Mouse (Mus musculus) testis, adult 2 months (tissue): ENCODE measurements around the gene Krtap2-4. TPM values are rescaled to one million over a fixed set of nuclear protein-coding genes. Genes with fewer than 3 reads are reported as not detected.
"Not testable (repeated sequence)": the region's sequence is repeated elsewhere in the genome, so short reads cannot be mapped to it uniquely, and the experiment has no call there.

Experiments
- H3K27ac ChIP-seq: fragments of 200-500 bp; 2 replicates; pipeline ENCODE4 v1.5.1; 2012; ENCODE audit warnings: low read depth, low read length; ENCODE audit not compliant: control insufficient read depth, insufficient read depth
- H3K27me3 ChIP-seq: fragments of 200-500 bp; 2 replicates; pipeline ENCODE4 v1.6.1; 2012; ENCODE audit warnings: mild to moderate bottlenecking, low read length, moderate library complexity; ENCODE audit not compliant: control insufficient read depth, insufficient read depth
- H3K36me3 ChIP-seq: fragments of 200-500 bp; 2 replicates; pipeline ENCODE4 v1.6.1; 2012; ENCODE audit warnings: mild to moderate bottlenecking, low read length; ENCODE audit not compliant: control insufficient read depth, insufficient read depth
- H3K4me1 ChIP-seq: fragments of 200-500 bp; 2 replicates; pipeline ENCODE4 v1.6.1; 2012; ENCODE audit warnings: low read length; ENCODE audit not compliant: control insufficient read depth, insufficient read depth
- H3K4me3 ChIP-seq: fragments of 200-500 bp; 2 replicates; pipeline ENCODE4 v1.5.1; 2012; ENCODE audit warnings: low read depth, mild to moderate bottlenecking, low read length, moderate library complexity, mixed read lengths; ENCODE audit not compliant: control insufficient read depth
- CTCF ChIP-seq: fragments of 200-500 bp; IDR thresholded peaks from 2 replicates; pipeline ENCODE4 v1.5.1; 2012; ENCODE audit warnings: low read depth, mild to moderate bottlenecking, inconsistent platforms, low read length, moderate library complexity; ENCODE audit not compliant: control insufficient read depth, insufficient read depth, insufficient replicate concordance
- POLR2A ChIP-seq: fragments of 200-500 bp; IDR thresholded peaks from 2 replicates; pipeline ENCODE4 v1.6.1; 2012; ENCODE audit warnings: low read depth, mild to moderate bottlenecking, inconsistent platforms, low read length, moderate library complexity; ENCODE audit not compliant: control insufficient read depth
- polyA plus RNA-seq: library from polyadenylated mRNA; depleted of rRNA; stranded (reverse); fragments of >200 nt; gene quantifications from 2 replicates; pipeline ENCODE4 v1.2.3, GENCODE M21; 2012

Gene Krtap2-4
- polyA plus RNA-seq, 1 experiment = 0.26 TPM

DNA sequence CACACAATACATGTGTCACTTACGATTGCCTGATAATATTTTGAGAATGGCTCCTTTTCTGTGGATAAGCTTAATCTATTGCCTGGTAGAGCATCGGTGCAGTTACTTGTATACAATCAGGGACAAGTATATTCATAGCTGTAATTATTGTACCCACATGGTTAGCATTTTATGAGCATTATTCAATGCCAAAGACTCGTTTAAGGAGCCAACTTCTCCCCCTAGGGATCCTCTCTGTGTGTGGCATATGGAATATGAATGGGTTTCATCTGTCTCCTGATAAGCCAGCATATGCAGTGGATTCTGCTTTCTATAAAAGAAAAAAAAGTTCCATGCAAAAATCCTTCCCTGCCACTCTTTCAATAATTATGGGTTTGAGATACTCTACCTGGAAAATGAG, 29.7 kb upstream of the Krtap2-4 start:
- 0 out of 2 replicates have a peak, but pooled peaks cover 2% of the 10 kb centered on the region for H3K4me1 ChIP-seq
- H3K27me3 ChIP-seq = no peaks in the 10 kb centered on the region
- TF ChIP-seq POLR2A = no peak
- TF ChIP-seq CTCF = no peak
- H3K36me3 ChIP-seq = no peaks in the 10 kb centered on the region
- H3K27ac ChIP-seq = no peak overlapping the region
- no peak overlapping the region for H3K4me3 ChIP-seq

DNA sequence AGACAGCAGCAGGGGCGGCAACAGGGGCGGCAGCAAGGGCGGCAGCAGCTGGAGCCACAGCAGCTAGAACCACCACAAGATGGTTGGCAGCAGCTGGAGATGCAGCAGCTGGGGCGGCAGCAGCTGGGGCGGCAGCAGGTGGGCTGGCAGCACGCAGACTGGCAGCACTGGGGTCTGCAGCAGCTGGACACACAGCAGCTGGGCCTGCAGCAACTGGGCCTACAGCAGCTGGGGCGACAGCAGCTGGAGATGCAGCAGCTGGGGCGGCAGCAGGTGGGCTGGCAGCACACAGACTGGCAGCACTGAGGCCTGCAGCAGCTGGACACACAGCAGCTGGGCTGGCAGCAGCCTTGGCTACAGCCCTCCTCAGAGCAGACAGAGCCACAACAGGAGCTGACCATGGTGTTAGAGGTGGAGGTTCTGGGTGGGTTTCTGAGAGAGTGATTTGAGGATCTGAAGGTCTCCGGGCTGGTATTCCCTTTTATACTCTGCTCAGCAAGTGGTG, 29.0 kb upstream of the Krtap2-4 start, which contains the start of gene Krtap4-7:
Krtap4-7 (minus strand) TSS at position 455 of the 505 bp plus-strand sequence.
- not testable (repeated sequence) for H3K27ac ChIP-seq, H3K36me3 ChIP-seq, H3K27me3 ChIP-seq, H3K4me1 ChIP-seq, H3K4me3 ChIP-seq

DNA sequence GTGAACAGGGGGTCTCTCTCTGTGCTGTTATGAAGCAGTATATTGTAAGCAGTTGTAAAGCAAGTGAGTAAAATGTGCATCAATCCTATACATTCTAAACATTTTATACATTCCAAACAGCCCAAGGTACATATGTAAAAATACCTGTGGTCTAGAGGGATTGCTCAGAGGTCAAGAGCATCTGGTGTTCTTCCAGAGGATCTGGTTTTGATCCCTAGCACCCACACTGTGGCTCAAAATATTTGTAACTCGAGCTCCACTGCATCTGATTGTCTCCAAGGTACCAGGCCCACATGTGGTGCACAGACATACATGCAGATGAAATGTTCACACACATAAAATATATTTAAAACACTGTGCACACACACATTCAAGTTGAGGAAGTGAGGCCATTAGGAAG, 26.3 kb upstream of the Krtap2-4 start:
- TF ChIP-seq POLR2A (no peak), CTCF (no peak)
- no peaks in the 10 kb centered on the region for H3K4me1 ChIP-seq
- H3K4me3 ChIP-seq = peak overlapping the region; percentile 29; the same call in 1 of the 2 replicates
- H3K36me3 ChIP-seq = no peaks in the 10 kb centered on the region
- H3K27ac ChIP-seq = no peak overlapping the region
- no peaks in the 10 kb centered on the region for H3K27me3 ChIP-seq

DNA sequence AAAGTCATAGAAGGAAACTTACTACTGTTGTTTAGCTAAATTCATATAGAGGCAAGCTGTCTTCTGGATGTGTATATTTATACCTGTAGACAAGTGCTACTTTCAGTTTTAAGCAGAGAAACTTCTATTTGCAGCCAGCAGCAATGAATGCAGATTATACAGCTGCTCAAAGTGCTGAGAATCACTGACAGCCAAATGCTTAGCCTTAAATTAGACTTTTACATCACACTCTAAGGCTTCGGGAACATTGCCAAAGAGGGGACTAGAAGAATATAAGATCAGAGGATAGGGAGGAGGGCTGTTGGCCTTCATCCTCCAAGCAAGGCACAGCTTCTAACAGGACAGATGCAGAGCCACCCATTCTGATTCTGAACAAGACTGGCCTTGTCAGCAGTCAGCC, 22.4 kb upstream of the Krtap2-4 start:
- H3K27me3 ChIP-seq = no peaks in the 10 kb centered on the region
- no peak overlapping the region for H3K27ac ChIP-seq
- TF ChIP-seq CTCF (no peak), POLR2A (no peak)
- no peaks in the 10 kb centered on the region for H3K36me3 ChIP-seq
- no peaks in the 10 kb centered on the region for H3K4me1 ChIP-seq
- H3K4me3 ChIP-seq = no peak overlapping the region

GRCm38 (mm10) chr11:99634653-99635134, 20.0 kb upstream of the Krtap2-4 start, which contains the start of gene Krtap4-2:
Gene Krtap4-2 (minus strand): TSS chr11:99635084.
- TF ChIP-seq POLR2A (no peak), CTCF (no peak)
- H3K27ac ChIP-seq = no peak within 1 kb of the TSS
- no peak within 1 kb of the TSS for H3K4me3 ChIP-seq
- H3K27me3 ChIP-seq = no peaks in the 10 kb centered on the region
- H3K4me1 ChIP-seq = no peaks in the 10 kb centered on the region
- H3K36me3 ChIP-seq = no peaks in the 10 kb centered on the region

GRCm38 (mm10) chr11:99633293-99633692, 18.6 kb upstream of the Krtap2-4 start:
- Histone ChIP-seq H3K27ac (no peak overlapping the region), H3K27me3 (no peaks in the 10 kb centered on the region), H3K36me3 (no peaks in the 10 kb centered on the region)

GRCm38 (mm10) chr11:99630890-99631289, 16.2 kb upstream of the Krtap2-4 start:
- Histone ChIP-seq H3K4me3 (no peak overlapping the region), H3K36me3 (no peaks in the 10 kb centered on the region), H3K27ac (no peak overlapping the region), H3K27me3 (no peaks in the 10 kb centered on the region), H3K4me1 (no peaks in the 10 kb centered on the region)
- TF ChIP-seq POLR2A (no peak), CTCF (no peak)

More at GRCm38 (mm10) chr11:99633293-99633692, 18.6 kb upstream of the Krtap2-4 start:
- TF ChIP-seq CTCF (no peak), POLR2A (no peak)
- no peaks in the 10 kb centered on the region for H3K4me1 ChIP-seq
- H3K4me3 ChIP-seq = no peak overlapping the region

GRCm38 (mm10) chr11:99628138-99628537, 13.5 kb upstream of the Krtap2-4 start, which contains the start of gene Krtap4-1:
Gene Krtap4-1 (minus strand): TSS chr11:99628238.
- Histone ChIP-seq H3K4me1 (no peaks in the 10 kb centered on the region), H3K27ac (no peak within 1 kb of the TSS), H3K27me3 (no peaks in the 10 kb centered on the region), H3K4me3 (no peak within 1 kb of the TSS), H3K36me3 (no peaks in the 10 kb centered on the region)
- no peak for TF ChIP-seq POLR2A
- TF ChIP-seq CTCF = no peak
